Mouse (Mus musculus) cerebellum, postnatal 14 days (tissue): ENCODE results near the gene Mad1l1.

Source experiments
- DNase-seq, 2 experiments: peaks; one replicate each; pipeline ENCODE4 v3.0.0; 2021; ENCODE audit warnings: mixed read lengths in 2 of 2

The Mad1l1 gene

GRCm38 (mm10) chr5:140127981-140128380 lies 193.4 kb downstream of the Mad1l1 start:
- no peak for DNase-seq

DNA sequence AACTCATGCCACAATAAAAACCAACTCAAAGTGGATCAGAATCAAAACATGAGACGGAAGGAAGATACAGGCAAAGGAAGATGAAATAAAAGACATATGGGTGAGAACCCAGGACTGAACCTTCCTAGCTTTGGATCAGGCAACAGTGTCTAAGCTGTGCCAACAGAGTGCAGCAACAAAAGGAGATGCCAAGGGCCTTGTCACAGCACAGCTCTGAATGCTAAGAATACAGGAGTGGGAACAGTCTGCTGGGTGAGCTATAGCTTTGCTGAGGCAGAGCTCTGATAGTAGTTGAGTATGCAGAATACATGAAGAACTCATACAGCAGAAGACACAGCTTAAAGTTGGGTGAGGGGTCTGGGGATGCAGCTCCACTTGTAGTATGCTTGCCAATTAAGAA lies 196.7 kb downstream of the Mad1l1 start:
- DNase-seq = no peak

- no peak for DNase-seq
Observed at GRCm38 (mm10) chr5:140123640-140124366, 197.5 kb downstream of the Mad1l1 start.

DNA sequence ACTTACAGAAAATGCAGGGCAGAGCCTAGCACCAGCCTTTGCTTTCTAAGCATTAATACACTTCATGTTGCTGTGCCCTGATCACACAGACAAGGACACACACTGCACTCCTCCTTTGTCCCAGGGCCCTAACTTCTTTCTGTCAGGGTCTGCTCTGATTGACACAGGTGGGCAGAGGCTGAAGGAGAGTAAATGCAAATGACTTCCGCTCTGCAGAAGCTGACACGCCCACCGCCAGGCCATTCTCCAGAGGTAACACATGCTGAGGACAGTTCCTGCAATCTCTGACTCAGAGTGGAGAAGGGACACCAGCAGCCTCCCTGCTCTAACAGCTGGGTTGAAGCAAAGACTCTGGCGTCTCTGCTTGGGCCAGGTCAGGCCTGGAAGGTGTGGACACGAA lies 198.2 kb downstream of the Mad1l1 start:
- no peak for DNase-seq

DNA sequence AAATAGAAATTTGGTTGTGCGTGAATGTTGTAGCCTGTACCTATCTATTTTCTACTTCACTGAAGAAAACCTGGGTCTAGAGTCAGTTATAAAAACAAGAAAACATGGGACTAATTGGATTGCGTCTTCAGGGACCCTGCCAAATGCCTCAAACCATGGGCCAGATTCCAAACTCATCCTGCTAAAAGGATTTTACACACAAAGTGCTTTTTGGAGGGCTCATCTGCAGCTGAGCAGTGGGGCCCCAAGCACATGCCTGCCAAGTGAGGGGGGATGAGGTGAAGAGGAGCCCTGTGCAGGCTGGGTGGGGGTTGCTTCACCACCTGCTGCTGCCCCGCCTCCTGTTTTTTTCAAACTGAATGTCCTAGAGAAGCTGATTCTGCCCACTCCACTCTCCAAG lies 199.4 kb downstream of the Mad1l1 start:
- peak; percentile 58 to 65 for DNase-seq

DNA sequence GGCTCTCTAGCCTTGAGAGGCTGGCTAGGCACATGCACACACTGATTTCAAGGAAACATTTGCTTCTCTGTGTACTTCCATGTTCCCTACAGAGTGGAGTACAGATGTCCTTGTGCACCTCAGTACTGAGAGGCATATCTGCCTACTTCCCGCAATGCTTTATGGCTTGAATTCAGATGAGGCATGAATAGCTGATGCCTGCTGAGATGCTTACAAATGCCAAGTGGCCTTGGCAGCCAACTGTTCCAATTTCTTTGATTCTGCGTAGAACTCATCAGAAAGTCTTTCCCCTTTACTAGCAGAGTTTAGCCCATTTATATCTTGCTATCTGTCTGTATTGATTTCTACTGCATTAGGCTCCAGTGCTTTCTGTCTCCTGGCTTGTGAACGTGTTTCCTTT lies 202.4 kb downstream of the Mad1l1 start:
- peak; percentile 51 to 72 for DNase-seq

DNA sequence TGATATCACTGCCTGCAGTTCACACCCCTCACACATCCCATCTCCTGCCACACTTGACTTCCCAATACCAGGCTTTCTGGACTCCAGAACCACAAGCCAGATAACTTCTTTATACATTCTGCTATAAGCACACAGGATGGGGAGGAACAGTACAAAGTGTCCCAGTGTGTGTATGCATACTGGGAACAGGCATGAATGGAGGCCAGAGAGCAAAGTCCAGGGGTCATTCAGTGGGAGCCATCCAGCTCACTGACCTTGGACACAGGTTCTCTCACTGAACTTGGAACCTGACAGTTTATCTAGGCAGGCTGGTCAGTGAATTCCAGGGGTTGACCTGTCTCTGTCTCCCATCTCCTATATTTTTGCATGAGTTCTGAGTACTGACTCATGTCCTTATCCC lies 203.4 kb downstream of the Mad1l1 start:
- no peak for DNase-seq

DNA sequence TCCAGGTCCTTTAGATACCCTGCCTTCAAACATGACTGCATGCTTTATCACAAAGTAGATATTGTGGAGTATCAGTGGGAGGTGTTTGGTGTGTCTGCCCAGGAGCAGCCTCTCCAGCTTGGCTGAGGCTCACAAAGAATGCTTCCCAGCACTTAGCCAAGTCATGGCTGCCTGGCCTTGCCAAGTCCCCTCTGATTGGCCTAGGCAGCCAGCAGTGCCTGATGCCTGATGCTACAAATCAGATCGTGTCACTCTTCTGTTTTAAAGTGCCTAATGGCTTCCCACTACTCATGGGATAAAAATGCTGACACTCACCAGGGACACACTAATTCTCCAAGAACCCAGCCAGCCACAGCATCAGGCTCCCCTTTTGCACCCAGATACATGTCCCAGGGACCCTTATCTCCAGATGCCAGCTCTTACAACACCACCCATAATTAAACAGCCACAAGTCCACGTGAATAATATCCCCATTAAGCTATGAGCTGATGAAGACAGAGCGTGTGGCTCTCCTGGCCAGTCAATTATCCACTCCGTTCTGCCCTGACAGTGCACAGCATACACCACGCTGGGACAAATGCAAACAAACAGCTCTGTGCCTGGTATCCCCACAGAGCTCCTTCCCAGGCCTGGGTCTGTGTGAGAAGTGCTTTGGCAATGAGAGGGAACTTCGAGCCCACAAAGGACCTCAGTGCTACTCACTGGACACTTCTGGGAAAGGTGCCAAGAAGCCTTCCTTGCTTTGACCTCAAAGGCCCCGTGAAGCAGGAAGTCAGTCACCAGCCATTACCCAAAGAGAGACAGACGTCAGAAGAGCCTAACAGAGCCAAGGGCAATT lies 205.7 kb downstream of the Mad1l1 start:
- peak in 1 of 2 experiments; percentile 48 for DNase-seq

- DNase-seq = no peak
Observed at GRCm38 (mm10) chr5:140114512-140115060, 206.8 kb downstream of the Mad1l1 start.

DNA sequence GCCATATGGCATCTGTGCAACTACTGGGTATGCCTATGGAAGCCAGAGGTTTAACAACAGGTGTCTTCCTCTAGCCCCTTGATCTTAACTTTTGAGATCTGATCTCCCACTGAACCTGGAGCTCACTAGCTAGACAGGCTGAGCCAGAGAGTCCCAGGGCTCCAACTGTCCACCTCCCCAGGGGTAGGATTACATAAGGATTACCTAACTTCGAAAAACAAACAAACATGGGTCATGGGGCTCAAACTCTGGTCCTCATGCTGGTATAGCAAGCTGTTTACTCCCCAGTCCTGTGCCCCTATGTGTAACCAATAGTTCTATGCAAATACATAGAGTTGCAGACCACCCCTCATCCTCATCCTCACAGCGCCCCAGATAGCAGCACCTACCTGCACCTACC lies 208.1 kb downstream of the Mad1l1 start:
- DNase-seq = no peak

DNA sequence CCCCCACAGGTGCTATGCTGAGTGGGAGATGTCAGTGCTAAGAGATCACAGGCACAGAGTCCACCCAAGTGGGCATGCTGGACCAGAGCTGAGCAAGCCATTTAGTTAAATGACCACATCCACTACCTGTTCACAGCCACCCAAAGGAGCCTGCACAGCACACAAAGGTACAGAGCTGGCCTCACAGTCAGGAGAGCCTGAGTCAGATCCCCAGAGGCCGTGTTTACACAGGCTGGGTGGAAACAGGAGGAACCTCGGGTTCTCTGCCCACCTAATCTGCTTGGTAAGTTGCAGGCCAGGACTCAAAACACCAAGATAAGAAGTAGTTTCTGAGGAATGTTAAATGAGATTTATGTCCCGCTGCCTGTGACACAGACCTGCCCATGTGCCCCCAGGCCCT lies 211.3 kb downstream of the Mad1l1 start:
- DNase-seq = no peak

GRCm38 (mm10) chr5:140107907-140108306 lies 213.4 kb downstream of the Mad1l1 start:
- no peak for DNase-seq

GRCm38 (mm10) chr5:140106051-140106450 lies 215.3 kb downstream of the Mad1l1 start:
- no peak for DNase-seq

DNA sequence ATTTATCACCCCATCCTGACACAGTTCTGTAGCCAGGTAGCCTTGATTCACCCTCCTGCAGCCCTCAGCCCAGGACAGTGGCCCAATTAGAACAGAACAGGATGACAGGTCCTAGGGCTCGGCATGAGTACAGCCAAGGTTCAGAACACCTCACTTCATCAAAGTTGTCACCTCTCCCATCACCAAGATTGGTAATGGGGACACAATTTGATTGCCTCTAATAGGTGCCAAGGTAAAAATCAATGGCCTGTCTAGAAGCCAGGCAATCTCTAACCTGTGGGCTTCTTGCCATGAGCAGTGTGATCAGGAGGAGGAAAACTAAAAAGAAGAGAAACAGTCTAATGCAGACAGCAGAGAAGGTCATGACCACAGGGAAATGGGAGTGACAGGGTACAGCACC lies 216.5 kb downstream of the Mad1l1 start:
- no peak for DNase-seq

GRCm38 (mm10) chr5:140102731-140103130 lies 218.6 kb downstream of the Mad1l1 start:
- no peak for DNase-seq

DNA sequence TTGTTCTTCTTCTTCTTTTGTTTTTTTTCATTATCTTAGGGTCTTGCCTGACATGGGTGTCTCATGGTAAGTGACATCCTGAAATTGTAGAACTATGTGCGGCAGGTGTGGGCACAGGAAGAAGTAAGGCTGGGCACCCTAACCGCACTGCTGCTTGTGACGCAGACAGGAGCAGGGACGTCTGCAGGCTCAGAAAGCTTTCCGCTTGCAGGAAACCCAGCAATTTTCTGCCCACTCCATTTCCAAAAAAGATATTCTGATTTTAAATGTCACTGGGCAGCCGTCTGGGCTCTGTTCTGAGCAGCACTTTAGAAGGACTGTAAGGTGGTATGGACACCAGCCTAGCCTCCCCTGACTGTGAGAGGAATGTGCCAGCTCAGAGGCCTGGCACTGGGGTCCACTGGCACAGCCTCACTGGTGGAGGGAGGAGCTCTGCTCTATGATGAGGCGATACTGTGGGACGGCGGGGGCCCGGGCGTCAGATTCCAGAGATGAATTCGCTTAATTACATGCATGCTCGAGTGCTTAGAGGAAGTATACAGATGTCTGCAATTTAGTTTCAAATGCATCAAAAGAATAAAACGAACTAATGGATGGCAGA lies 219.8 kb downstream of the Mad1l1 start:
- peak in 1 of 2 experiments; percentile 30 for DNase-seq

DNA sequence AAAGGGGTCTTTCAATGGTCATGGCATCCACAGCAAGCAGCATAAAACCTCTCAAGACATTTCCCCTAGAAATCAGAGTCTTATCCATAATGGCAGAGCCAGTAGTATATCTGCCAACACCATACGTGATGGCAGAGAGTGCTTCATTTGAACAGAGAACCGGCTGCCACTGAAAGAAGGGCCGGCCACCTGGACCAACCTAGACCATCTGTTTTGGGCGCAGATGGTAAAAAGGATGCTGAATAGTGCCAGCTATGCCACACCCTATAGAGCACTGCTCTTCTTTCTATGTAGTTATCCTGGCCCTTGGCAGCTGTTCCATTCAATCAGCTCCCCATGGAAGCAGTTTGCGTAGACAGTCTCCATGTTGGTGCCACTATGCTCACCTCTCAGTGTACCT lies 222.6 kb downstream of the Mad1l1 start:
- peak; percentile 72 to 89 for DNase-seq

DNA sequence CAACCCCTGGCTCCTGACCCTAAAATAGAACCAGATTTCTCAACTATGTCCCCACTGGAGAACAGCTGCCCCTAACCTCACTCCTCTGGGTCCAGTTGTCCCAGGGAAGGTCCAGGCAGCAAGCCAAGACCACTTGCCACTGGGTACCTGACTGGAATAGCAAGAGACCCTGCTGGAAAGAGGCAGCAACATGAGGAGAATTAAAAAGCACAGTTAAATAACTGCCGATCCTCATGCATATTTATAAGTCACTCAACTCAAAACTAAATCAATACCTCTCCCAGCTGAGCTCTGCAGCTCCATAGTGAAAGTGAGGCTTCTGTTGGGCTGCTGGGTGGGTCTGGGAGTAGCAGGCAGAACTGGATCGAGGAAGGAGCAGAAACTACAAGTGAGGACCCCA lies 226.1 kb downstream of the Mad1l1 start:
- peak; percentile 43 to 58 for DNase-seq

GRCm38 (mm10) chr5:140093489-140093888 lies 227.9 kb downstream of the Mad1l1 start:
- DNase-seq = peak; percentile 37 to 55

GRCm38 (mm10) chr5:140091601-140092000 lies 229.8 kb downstream of the Mad1l1 start:
- DNase-seq = peak; percentile 70 to 82

DNA sequence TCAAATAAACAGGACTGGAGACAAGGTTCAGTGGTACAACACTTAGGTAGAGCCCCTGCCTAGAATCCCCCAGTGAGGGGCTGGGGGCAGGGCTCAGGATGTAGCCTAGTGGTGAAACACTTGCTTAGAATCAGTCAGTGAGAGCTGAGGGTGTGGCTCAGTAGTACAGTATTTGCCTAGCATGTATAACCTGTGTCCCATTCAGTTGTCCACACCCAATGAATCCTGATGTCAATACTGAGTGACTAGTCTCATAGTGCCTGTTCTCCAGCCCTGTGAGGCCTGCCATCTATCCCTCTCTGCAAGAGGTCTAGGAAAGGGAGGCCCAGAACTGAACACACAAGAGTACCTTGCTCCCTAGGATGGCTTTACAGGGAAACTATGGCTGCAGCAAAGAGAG lies 232.1 kb downstream of the Mad1l1 start:
- no peak for DNase-seq

DNA sequence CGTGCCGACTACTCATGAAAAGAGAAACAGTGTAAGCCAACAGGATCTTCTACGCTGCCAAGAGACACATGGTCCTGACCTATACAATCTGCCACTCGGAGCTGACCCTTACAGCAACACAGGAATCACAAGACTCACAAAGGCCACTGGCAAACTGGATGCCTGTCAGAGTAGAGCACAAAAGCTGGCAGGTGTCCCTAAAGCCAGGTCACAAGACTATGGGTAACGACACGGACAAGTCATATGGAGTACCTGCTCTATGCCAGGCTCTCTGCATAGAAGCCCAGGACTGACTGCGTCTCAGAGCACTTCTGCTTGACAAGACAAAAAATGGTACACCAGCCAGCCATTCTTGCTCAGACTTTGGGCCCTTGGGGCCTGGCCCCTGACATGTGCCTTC lies 234.1 kb downstream of the Mad1l1 start:
- DNase-seq = peak in 1 of 2 experiments; percentile 24

DNA sequence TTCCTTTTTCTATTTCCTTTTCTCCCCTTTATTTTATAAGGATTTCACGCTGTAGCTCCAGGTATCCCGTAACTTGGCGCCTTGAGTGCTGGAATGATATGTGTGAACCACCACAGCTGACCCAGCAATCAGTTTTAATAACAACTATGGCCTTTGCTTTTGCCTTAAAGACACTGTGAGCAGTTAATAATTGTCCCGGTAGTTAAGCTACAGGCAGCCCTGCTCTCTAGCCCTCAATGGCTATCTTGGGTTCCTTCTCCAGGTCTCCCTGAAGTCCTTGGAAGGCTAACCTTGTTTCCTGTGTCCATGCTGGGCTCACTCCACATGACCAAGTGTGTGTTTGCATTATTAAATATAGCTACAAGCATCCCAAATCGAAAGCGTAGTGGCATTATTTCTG lies 237.0 kb downstream of the Mad1l1 start:
- no peak for DNase-seq
